Mouse (Mus musculus): ENCODE measurements around the gene Kdm6b. TPM values are rescaled to one million over a fixed set of nuclear protein-coding genes. Genes with fewer than 3 reads are reported as not detected.

Gene Kdm6b
- total and polyA plus RNA-seq, 3 experiments = 0.66 to 7.2 (median 5.7) TPM

GRCm38 (mm10) chr11:69362479-69362878 lies 51.0 kb downstream of the Kdm6b start:
- dilution Hi-C loops (cut with MboI; ENCODE audit: extremely low pct_ligation_motif_present, extremely low pct_unique_long_range_greater_than_20kb, low sequenced_read_pairs) = no loop called here
- no peaks in the 10 kb centered on the region for H3K9me3 ChIP-seq (replicated peaks; ENCODE audit: low read length)
- H3K4me2 ChIP-seq (ENCODE audit: insufficient read depth, low read depth, poor library complexity, severe bottlenecking) = no peak overlapping the region
- H3K4me1 ChIP-seq (ENCODE audit: control insufficient read depth in 1 of 2, insufficient read depth in 2 of 2) = peaks cover 3 to 25% of the 10 kb centered on the region in 2 experiments; a peak in 3 of 4 replicates
- in situ Hi-C loops (cut with MboI; ENCODE audit: low pct_ligation_motif_present, low pct_unique_long_range_greater_than_20kb, low sequenced_read_pairs) = no loop called here
- H3K79me2 ChIP-seq (replicated peaks; ENCODE audit: control insufficient read depth, extremely low read depth, insufficient read depth, poor library complexity, severe bottlenecking) = no peaks in the 10 kb centered on the region
- no peak overlapping the region for H3K9ac ChIP-seq (ENCODE audit: insufficient read depth, low read depth)
- H3K27me3 ChIP-seq (replicated peaks) = no peaks in the 10 kb centered on the region
- H3K36me3 ChIP-seq (replicated peaks in 1 of 2; ENCODE audit: control insufficient read depth in 1 of 2, insufficient read depth in 1 of 2, low read length in 1 of 2) = peaks cover 46 to 75% of the 10 kb centered on the region in 2 experiments
- TF ChIP-seq SIN3A (IDR thresholded peaks at IDR 0.05; ENCODE audit: low read length) (no peak), SMC3 (IDR thresholded peaks at IDR 0.05; ENCODE audit: low read depth, low read length) (peak; percentile 38), MAX (IDR thresholded peaks at IDR 0.05; ENCODE audit: low read length) (no peak), RAD21 (IDR thresholded peaks at IDR 0.05; ENCODE audit: low read depth, low read length) (peak; percentile 35), JUN (IDR thresholded peaks at IDR 0.05; ENCODE audit: insufficient read depth, low read depth, low read length) (no peak), GABPA (IDR thresholded peaks at IDR 0.05; ENCODE audit: insufficient replicate concordance, low read depth, low read length) (no peak), ETS1 (conservative IDR thresholded peaks at IDR 0.05; ENCODE audit: low read depth, low read length) (no peak), HCFC1 (IDR thresholded peaks at IDR 0.05; ENCODE audit: low read depth, low read length) (no peak), POLR2AphosphoS2 (IDR thresholded peaks at IDR 0.05; ENCODE audit: low read depth, low read length) (no peak), CTCF (conservative IDR thresholded peaks at IDR 0.05 in 1 of 2, IDR thresholded peaks at IDR 0.05 in 1 of 2; ENCODE audit: low read depth in 2 of 2, low read length in 2 of 2) (peak in 1 of 2 experiments; percentile 47; a peak in 2 of 4 replicates)
- no peak overlapping the region for H3K27ac ChIP-seq (ENCODE audit: insufficient read depth, low read depth)
- H3K4me3 ChIP-seq (replicated peaks in 1 of 3; ENCODE audit: low read depth in 2 of 3, low read length in 2 of 3, poor library complexity in 1 of 3) = no peak overlapping the region
- no peak for DNase-seq (ENCODE audit: extremely low read depth)

- in situ Hi-C loops (cut with MboI; ENCODE audit: low pct_ligation_motif_present, low pct_unique_long_range_greater_than_20kb, low sequenced_read_pairs) = no loop called here
- Histone ChIP-seq H3K27ac (ENCODE audit: insufficient read depth, low read depth) (no peak overlapping the region), H3K27me3 (replicated peaks) (no peaks in the 10 kb centered on the region), H3K4me2 (ENCODE audit: insufficient read depth, low read depth, poor library complexity, severe bottlenecking) (no peak overlapping the region), H3K9me3 (replicated peaks; ENCODE audit: low read length) (no peaks in the 10 kb centered on the region), H3K79me2 (replicated peaks; ENCODE audit: control insufficient read depth, extremely low read depth, insufficient read depth, poor library complexity, severe bottlenecking) (no peaks in the 10 kb centered on the region), H3K36me3 (replicated peaks in 1 of 2; ENCODE audit: control insufficient read depth in 1 of 2, insufficient read depth in 1 of 2, low read length in 1 of 2) (peaks cover 50 to 80% of the 10 kb centered on the region in 2 experiments), H3K9ac (ENCODE audit: insufficient read depth, low read depth) (no peak overlapping the region), H3K4me3 (replicated peaks in 1 of 3; ENCODE audit: low read depth in 2 of 3, low read length in 2 of 3, poor library complexity in 1 of 3) (no peak overlapping the region), H3K4me1 (ENCODE audit: control insufficient read depth in 1 of 2, insufficient read depth in 2 of 2) (peaks cover 3 to 25% of the 10 kb centered on the region in 2 experiments; a peak in 3 of 4 replicates)
- DNase-seq (ENCODE audit: extremely low read depth) = no peak
- TF ChIP-seq ZNF384 (IDR thresholded peaks at IDR 0.05; ENCODE audit: low read depth, low read length) (no peak), ZC3H11A (IDR thresholded peaks at IDR 0.05; ENCODE audit: low read depth, low read length) (no peak), RCOR1 (conservative IDR thresholded peaks at IDR 0.05; ENCODE audit: low read depth, low read length) (no peak), ZKSCAN1 (IDR thresholded peaks at IDR 0.05; ENCODE audit: borderline replicate concordance, low read depth, low read length) (no peak), KAT2A (IDR thresholded peaks at IDR 0.05; ENCODE audit: insufficient replicate concordance, low read length) (no peak), MEF2A (IDR thresholded peaks at IDR 0.05; ENCODE audit: borderline replicate concordance, low read depth, low read length) (no peak), TCF12 (IDR thresholded peaks at IDR 0.05; ENCODE audit: low read depth, low read length) (no peak), JUND (conservative IDR thresholded peaks at IDR 0.05; ENCODE audit: low read depth, low read length) (no peak), ELF1 (IDR thresholded peaks at IDR 0.05; ENCODE audit: low read depth, low read length) (no peak), RAD21 (IDR thresholded peaks at IDR 0.05; ENCODE audit: low read depth, low read length) (no peak), USF2 (conservative IDR thresholded peaks at IDR 0.05; ENCODE audit: low read depth, low read length) (no peak), E2F4 (IDR thresholded peaks at IDR 0.05; ENCODE audit: insufficient replicate concordance, low read depth, low read length) (no peak), POLR2A (IDR thresholded peaks at IDR 0.05; ENCODE audit: low read depth, low read length) (no peak)
- dilution Hi-C loops (cut with MboI; ENCODE audit: extremely low pct_ligation_motif_present, extremely low pct_unique_long_range_greater_than_20kb, low sequenced_read_pairs) = no loop called here
Measured at GRCm38 (mm10) chr11:69362021-69362420, 51.5 kb downstream of the Kdm6b start.
